Mouse (Mus musculus): ENCODE measurements around the gene Zfp575.

Gene Zfp575

GRCm38 (mm10) chr7:24605561-24605960 is 18.1 kb upstream of the Zfp575 start:
- in situ Hi-C loops (cut with MboI, MseI), result loop anchor here (5.0 kb wide), 1 partner anchor 37 kb away; no protein-coding TSS in a partner anchor

- in situ Hi-C loops (cut with MboI, MseI), result no loop called here
These were observed 13.6 kb upstream of the Zfp575 start for GRCm38 (mm10) chr7:24600941-24601597.

- in situ Hi-C loops (cut with MboI, MseI), result no loop called here
These were observed 12.0 kb upstream of the Zfp575 start for GRCm38 (mm10) chr7:24599211-24600067.

GRCm38 (mm10) chr7:24598121-24598520 is 10.7 kb upstream of the Zfp575 start:
- in situ Hi-C loops (cut with MboI, MseI), result no loop called here

GRCm38 (mm10) chr7:24595464-24595863 is 8.0 kb upstream of the Zfp575 start:
- in situ Hi-C loops (cut with MboI, MseI), result no loop called here

- in situ Hi-C loops (cut with MboI, MseI), result no loop called here
These were observed 6.9 kb upstream of the Zfp575 start for GRCm38 (mm10) chr7:24594309-24594803.

GRCm38 (mm10) chr7:24593621-24594308 is 6.3 kb upstream of the Zfp575 start:
- in situ Hi-C loops (cut with MboI, MseI), result no loop called here

GRCm38 (mm10) chr7:24592781-24593180 is 5.3 kb upstream of the Zfp575 start:
- in situ Hi-C loops (cut with MboI, MseI), result no loop called here

GRCm38 (mm10) chr7:24592163-24592562 is 4.7 kb upstream of the Zfp575 start:
- in situ Hi-C loops (cut with MboI, MseI), result no loop called here

GRCm38 (mm10) chr7:24591735-24592134 is 4.3 kb upstream of the Zfp575 start:
- in situ Hi-C loops (cut with MboI, MseI), result no loop called here

GRCm38 (mm10) chr7:24588336-24588735 is 895 bp upstream of the Zfp575 start:
- in situ Hi-C loops (cut with MboI, MseI), result no loop called here

- in situ Hi-C loops (cut with MboI, MseI), result no loop called here
These were observed 613 bp downstream of the Zfp575 start for GRCm38 (mm10) chr7:24586828-24587227.

- in situ Hi-C loops (cut with MboI, MseI), result no loop called here
These were observed 1.4 kb downstream of the Zfp575 start for GRCm38 (mm10) chr7:24585995-24586394.

- in situ Hi-C loops (cut with MboI, MseI), result no loop called here
These were observed 2.6 kb downstream of the Zfp575 start for GRCm38 (mm10) chr7:24584876-24585275.

GRCm38 (mm10) chr7:24577811-24578210 is 9.6 kb downstream of the Zfp575 start:
- in situ Hi-C loops (cut with MboI, MseI), result no loop called here

- in situ Hi-C loops (cut with MboI, MseI), result no loop called here
These were observed 13.1 kb downstream of the Zfp575 start for GRCm38 (mm10) chr7:24574224-24574796.

- in situ Hi-C loops (cut with MboI, MseI), result no loop called here
These were observed 15.0 kb downstream of the Zfp575 start for GRCm38 (mm10) chr7:24572455-24572854.

- in situ Hi-C loops (cut with MboI, MseI), result no loop called here
These were observed 16.4 kb downstream of the Zfp575 start for GRCm38 (mm10) chr7:24571071-24571470.

GRCm38 (mm10) chr7:24568512-24568911 is 18.9 kb downstream of the Zfp575 start:
- in situ Hi-C loops (cut with MboI, MseI), result no loop called here

GRCm38 (mm10) chr7:24566206-24566605 is 21.2 kb downstream of the Zfp575 start:
- in situ Hi-C loops (cut with MboI, MseI), result no loop called here

- in situ Hi-C loops (cut with MboI, MseI), result no loop called here
These were observed 21.8 kb downstream of the Zfp575 start for GRCm38 (mm10) chr7:24565627-24566026.

Data from regulatory T cell (primary cell).